Mouse (Mus musculus): ENCODE data around the gene Ube2q2. TPM values are rescaled to one million over a fixed set of nuclear protein-coding genes. Genes with fewer than 3 reads are reported as not detected.

Ube2q2 gene
- polyA plus RNA-seq, 1 experiment from 2014 or later: 49.8 TPM

DNA sequence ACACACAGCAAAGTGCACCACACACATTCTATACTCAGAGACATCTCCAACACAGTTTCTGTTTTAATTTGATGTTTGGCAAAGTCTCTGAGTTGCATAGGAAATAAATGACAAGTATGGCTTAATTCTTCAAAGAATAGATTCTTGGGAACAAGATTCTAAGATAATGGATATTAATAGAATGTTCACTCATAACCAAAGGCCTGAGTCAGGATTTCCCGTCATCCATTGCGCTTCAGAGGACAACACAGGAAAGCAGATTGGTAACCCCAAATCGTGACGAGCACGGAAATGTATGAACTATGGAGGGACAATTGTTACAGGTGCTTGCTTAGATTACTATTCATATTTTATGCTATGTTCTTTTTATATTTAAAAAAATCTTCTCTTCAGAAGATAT is 106.4 kb downstream of the Ube2q2 start:
- no peak overlapping the region for H3K4me3 ChIP-seq (replicated peaks; ENCODE audit: low read length)
- ATAC-seq (ENCODE audit: low FRiP score) (no peak), DNase-seq (ENCODE audit: low spot score) (no peak)
- no peaks in the 10 kb centered on the region for H3K36me3 ChIP-seq (replicated peaks; ENCODE audit: control insufficient read depth, insufficient read depth)
- no peaks in the 10 kb centered on the region for H3K9me3 ChIP-seq (ENCODE audit: control insufficient read depth, low read length)
- WGBS: 88% methylated on average over 5 of the region's 5 CpGs
- H3K4me1 ChIP-seq (replicated peaks; ENCODE audit: control insufficient read depth, insufficient read depth, low read length): no peaks in the 10 kb centered on the region
- no peak overlapping the region for H3K9ac ChIP-seq
- H3K4me2 ChIP-seq (replicated peaks): no peak overlapping the region
- no peak overlapping the region for H3K27ac ChIP-seq
- H3K27me3 ChIP-seq (ENCODE audit: control insufficient read depth, insufficient read depth, low read length): no peaks in the 10 kb centered on the region

DNA sequence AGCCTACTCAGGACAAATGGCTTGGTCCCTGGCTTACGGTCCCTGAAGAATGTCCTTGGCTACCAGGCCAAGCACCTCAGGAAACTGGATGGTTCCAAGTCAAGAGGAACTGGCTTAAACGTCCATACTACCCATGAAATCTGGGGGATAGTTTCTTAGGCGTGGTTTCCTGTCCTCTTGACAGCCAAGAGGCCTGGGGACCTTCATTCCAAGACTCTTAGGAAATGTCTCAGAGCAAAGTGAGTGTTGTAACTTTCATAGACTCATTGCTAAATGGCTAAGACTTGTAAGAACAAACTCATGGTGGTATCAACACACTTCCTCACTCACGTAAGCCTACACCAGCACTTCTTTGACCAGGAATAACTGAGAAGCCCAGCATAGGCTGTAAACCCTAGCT is 107.0 kb downstream of the Ube2q2 start:
- H3K9me3 ChIP-seq (ENCODE audit: control insufficient read depth, low read length): no peaks in the 10 kb centered on the region
- no peak overlapping the region for H3K4me3 ChIP-seq (replicated peaks; ENCODE audit: low read length)
- DNase-seq (ENCODE audit: low spot score) (no peak), ATAC-seq (ENCODE audit: low FRiP score) (no peak)
- no peak overlapping the region for H3K27ac ChIP-seq
- H3K36me3 ChIP-seq (replicated peaks; ENCODE audit: control insufficient read depth, insufficient read depth): no peaks in the 10 kb centered on the region
- no peak overlapping the region for H3K4me2 ChIP-seq (replicated peaks)
- H3K27me3 ChIP-seq (ENCODE audit: control insufficient read depth, insufficient read depth, low read length): no peaks in the 10 kb centered on the region
- H3K9ac ChIP-seq: no peak overlapping the region
- H3K4me1 ChIP-seq (replicated peaks; ENCODE audit: control insufficient read depth, insufficient read depth, low read length): no peaks in the 10 kb centered on the region
- WGBS: 76% methylated on average over 4 of the region's 4 CpGs

DNA sequence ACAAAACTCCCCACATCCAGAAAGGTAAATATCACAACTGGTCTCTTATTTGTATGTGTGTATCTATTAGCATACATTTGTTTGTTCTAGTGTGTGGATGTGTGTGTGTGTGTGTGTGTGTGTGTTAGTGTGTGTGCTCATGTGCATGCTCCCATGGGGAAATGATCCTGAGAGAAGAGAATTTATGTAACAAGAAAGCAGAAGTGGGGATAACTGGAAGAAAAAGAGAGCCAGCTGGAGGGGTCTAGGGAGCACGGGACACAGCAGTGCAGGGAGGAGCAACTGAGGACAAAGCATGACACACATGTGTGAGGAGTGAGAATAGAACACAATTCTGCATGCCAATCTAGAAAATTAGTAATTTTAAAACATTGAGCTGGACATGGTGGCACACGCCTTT is 108.5 kb downstream of the Ube2q2 start:
- H3K4me3 ChIP-seq (replicated peaks; ENCODE audit: low read length): no peak overlapping the region
- H3K27me3 ChIP-seq (ENCODE audit: control insufficient read depth, insufficient read depth, low read length): no peaks in the 10 kb centered on the region
- no peak overlapping the region for H3K27ac ChIP-seq
- no peaks in the 10 kb centered on the region for H3K9me3 ChIP-seq (ENCODE audit: control insufficient read depth, low read length)
- H3K4me2 ChIP-seq (replicated peaks): no peak overlapping the region
- no peaks in the 10 kb centered on the region for H3K36me3 ChIP-seq (replicated peaks; ENCODE audit: control insufficient read depth, insufficient read depth)
- no peak overlapping the region for H3K9ac ChIP-seq
- ATAC-seq (ENCODE audit: low FRiP score) (no peak), DNase-seq (ENCODE audit: low spot score) (no peak)
- WGBS: 96% methylated on average over 2 of the region's 2 CpGs
- no peaks in the 10 kb centered on the region for H3K4me1 ChIP-seq (replicated peaks; ENCODE audit: control insufficient read depth, insufficient read depth, low read length)

Other genes starting within 250 kb of the Ube2q2 start
- 2.1 and 2.7 TPM in 2 replicates for gene Hykk, start 231.6 kb upstream of the Ube2q2 start, polyA plus RNA-seq (2014; fragmentation: Nextera tagmentation; extraction: Ambion mirVana)
- 257 and 275 TPM in 2 replicates for gene Psma4, start 198.1 kb upstream of the Ube2q2 start, polyA plus RNA-seq (2014; fragmentation: Nextera tagmentation; extraction: Ambion mirVana)
- 0.38 and 0.71 TPM in 2 replicates for gene AY074887, start 197.9 kb upstream of the Ube2q2 start, polyA plus RNA-seq (2014; fragmentation: Nextera tagmentation; extraction: Ambion mirVana)
- gene Chrna5, start 168.0 kb upstream of the Ube2q2 start, polyA plus RNA-seq (2014; fragmentation: Nextera tagmentation; extraction: Ambion mirVana): 4.2 and 6.0 TPM in 2 replicates
- gene Chrna3, start 122.3 kb upstream of the Ube2q2 start, polyA plus RNA-seq (2014; fragmentation: Nextera tagmentation; extraction: Ambion mirVana): 21.2 and 23.4 TPM in 2 replicates
- gene Chrnb4, start 100.1 kb upstream of the Ube2q2 start, polyA plus RNA-seq (2014; fragmentation: Nextera tagmentation; extraction: Ambion mirVana): 1.4 and 1.5 TPM in 2 replicates
- 79.1 and 85.8 TPM in 2 replicates for gene Fbxo22, start 60.1 kb downstream of the Ube2q2 start, polyA plus RNA-seq (2014; fragmentation: Nextera tagmentation; extraction: Ambion mirVana)
- gene Nrg4, start 178.0 kb downstream of the Ube2q2 start, polyA plus RNA-seq (2014; fragmentation: Nextera tagmentation; extraction: Ambion mirVana): 1.7 and 1.8 TPM in 2 replicates
- gene Tmem266, start 178.1 kb downstream of the Ube2q2 start, polyA plus RNA-seq (2014; fragmentation: Nextera tagmentation; extraction: Ambion mirVana): 2.2 and 2.9 TPM in 2 replicates